Mouse (Mus musculus): Measurements from ENCODE around the gene Pum1. TPM values are rescaled to one million over a fixed set of nuclear protein-coding genes. Genes with fewer than 3 reads are reported as not detected.

The Pum1 gene
- polyA plus RNA-seq, 1 experiment, result 45.2 TPM

GRCm38 (mm10) chr4:130809784-130810183 is 146.7 kb downstream of the Pum1 start:
- no peak for TF ChIP-seq GATA1 (IDR thresholded peaks at IDR 0.05; ENCODE audit: low read length)

- no peak for TF ChIP-seq GATA1 (IDR thresholded peaks at IDR 0.05; ENCODE audit: low read length)
These were observed 147.7 kb downstream of the Pum1 start for GRCm38 (mm10) chr4:130810845-130811244.

DNA sequence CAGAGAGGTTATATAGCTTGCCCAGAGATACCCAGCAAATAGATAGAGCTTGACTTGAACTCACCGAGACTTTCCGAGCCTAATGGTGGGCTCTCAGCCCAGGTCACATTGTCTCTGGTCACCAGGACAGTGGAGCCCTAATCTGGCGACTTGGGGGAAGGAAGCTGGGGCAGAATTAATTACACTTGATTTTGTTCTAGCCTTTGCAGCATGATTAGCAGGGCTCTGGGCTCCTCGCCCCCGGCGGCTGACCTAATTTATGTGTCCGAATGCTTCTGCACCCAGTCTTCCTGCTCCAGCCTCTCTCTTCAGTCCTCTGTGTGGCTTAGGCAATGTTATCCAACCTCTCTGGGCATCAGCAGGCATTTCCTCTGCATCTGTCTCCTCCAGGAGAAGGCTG is 148.3 kb downstream of the Pum1 start:
- no peak for TF ChIP-seq GATA1 (IDR thresholded peaks at IDR 0.05; ENCODE audit: low read length)

GRCm38 (mm10) chr4:130813958-130814357 is 150.8 kb downstream of the Pum1 start:
- TF ChIP-seq GATA1 (IDR thresholded peaks at IDR 0.05; ENCODE audit: low read length), result no peak

DNA sequence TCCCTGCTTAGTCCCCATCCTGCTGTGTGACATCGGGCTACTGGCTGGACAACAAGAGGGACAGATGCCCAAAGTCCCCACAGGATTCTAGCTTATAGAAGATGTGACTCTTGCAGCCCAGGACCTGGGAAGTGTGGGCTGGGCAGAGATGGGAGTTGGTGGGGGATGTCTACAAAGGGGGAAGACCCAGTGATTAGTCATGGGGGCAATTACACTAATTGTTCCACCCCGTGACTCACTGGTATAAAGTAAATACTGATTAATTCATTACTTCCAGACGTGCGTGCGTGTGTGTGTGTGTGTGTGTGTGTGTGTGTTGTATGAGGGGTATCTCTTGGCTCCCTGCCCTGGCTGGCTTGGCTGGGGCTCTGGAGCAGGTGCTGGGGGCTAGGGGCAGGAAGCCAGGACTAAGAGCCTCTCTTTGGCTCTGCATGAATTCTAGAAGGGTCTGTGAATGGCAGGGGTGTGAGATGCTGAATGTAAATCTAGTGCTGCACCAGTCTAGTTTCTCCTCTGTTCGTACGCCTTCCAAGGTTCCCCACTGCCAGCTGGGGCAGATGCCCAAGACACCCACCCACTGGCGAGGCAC is 151.7 kb downstream of the Pum1 start:
- TF ChIP-seq GATA1 (IDR thresholded peaks at IDR 0.05; ENCODE audit: low read length), result no peak

DNA sequence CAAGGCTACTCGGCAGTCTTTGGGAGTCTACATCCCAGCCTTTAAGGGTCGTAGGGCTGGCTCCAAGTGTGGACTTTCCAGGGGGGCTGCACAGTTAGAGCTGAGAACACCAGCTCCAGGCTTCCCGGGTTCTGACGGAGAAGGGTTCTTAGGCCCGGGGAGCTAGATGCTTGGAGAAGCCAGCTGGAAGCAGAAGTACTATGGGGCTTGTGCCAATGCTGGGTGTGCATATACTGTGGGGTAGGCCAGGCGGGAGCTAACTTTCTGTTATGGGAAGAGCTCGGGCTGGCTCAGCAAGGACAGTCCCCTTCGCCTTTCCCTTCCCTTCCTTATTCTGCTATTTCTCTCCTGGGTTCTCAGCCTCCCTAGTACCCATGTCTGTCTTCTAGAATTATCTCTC is 152.7 kb downstream of the Pum1 start:
- TF ChIP-seq GATA1 (IDR thresholded peaks at IDR 0.05; ENCODE audit: low read length), result no peak

DNA sequence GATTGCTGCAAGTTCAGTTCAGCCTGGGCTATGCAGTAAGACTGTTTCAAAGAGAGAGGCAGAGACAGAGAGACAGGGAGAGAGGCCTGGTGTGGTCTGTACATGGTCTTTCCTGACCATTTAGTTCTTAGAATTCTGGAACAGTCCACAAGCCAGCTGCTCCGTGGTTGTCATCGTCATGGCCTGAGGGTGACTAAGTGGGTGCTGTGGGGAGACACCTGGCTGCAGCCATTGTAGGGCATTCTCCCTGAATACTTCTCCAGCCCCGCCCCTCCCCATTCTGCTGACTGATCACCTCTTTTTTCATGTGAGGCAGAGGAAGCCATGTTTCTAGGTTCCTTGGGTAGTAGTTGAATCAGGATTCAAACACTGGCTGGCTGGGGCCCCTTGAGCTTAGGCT is 156.7 kb downstream of the Pum1 start:
- no peak for TF ChIP-seq GATA1 (IDR thresholded peaks at IDR 0.05; ENCODE audit: low read length)

- no peak for TF ChIP-seq GATA1 (IDR thresholded peaks at IDR 0.05; ENCODE audit: low read length)
These were observed 157.6 kb downstream of the Pum1 start for GRCm38 (mm10) chr4:130820594-130821255.

DNA sequence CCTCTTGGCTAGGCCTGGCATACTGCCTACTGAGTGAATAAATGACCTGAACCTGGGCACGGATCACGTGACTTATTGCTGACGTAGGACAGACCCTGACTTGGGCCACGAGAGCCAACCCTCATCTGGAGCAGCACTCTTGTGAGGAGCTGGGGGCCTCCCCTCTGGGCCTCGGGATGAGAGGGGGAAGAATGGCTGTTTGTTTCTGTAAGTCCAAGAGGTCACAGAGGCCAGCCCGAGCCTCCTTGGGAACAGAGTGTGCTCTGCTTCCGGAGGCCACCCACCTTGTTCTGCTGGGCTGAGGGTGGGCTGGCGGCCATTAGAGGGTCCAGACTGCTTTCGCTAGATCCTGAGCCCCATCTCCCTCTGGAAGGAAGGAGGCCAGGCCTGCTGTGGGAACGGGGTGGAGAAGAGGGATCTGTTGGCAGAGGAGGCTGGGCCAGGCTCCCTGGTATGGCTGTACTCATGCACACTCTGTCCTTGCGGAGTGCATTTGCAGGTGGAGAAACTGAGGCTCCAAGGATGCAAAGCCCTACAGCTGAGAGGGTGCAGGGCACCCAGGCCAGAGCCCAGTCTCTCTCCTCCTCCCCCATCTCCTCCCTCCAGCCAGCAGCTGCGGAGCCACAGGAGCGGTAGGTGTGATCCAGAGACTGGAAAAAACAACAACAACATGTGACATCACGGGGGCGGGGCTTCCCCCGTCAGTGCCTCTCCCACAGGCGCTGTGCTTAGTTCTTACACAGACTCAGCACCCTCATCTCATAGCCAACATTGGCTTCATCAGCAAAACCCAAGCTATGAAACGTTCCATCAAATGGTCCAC is 165.9 kb downstream of the Pum1 start:
- TF ChIP-seq GATA1 (IDR thresholded peaks at IDR 0.05; ENCODE audit: low read length), result no peak

Other genes with a start within 250 kb of the Pum1 start
- not detected in 2 replicates for gene Nkain1, start 89.1 kb upstream of the Pum1 start, polyA plus RNA-seq (2012)
- gene Sdc3, start 129.2 kb downstream of the Pum1 start, polyA plus RNA-seq (2012), result not detected in 2 replicates
- 193 and 288 TPM in 2 replicates for gene Laptm5, start 249.8 kb downstream of the Pum1 start, polyA plus RNA-seq (2012)